Mouse (Mus musculus) intestine, embryonic 16.5 days (tissue): ENCODE measurements around the gene Rarres1. TPM values are rescaled to one million over a fixed set of nuclear protein-coding genes. Genes with fewer than 3 reads are reported as not detected.

Source experiments
- ATAC-seq: fragments of 200-750 bp; cut with Nextera tagmentation; 2 replicates; pipeline ENCODE4 v1.8.0; 2017; ENCODE audit warnings: moderate TSS enrichment, moderate library complexity
- H3K27ac ChIP-seq: fragments of 300-500 bp; sonication (generic); 2 replicates; pipeline ENCODE4 v1.5.1; 2014; ENCODE audit warnings: mild to moderate bottlenecking, low read length
- H3K27me3 ChIP-seq: fragments of 300-500 bp; sonication (generic); replicated peaks from 2 replicates; pipeline ENCODE4 v1.6.1; 2014; ENCODE audit warnings: low read length, control low read depth, mixed read lengths; ENCODE audit not compliant: control insufficient read depth, insufficient read depth
- H3K36me3 ChIP-seq: fragments of 300-500 bp; sonication (generic); 2 replicates; pipeline ENCODE4 v1.6.1; 2014; ENCODE audit warnings: low read length, control low read depth; ENCODE audit not compliant: control insufficient read depth, insufficient read depth
- H3K4me1 ChIP-seq: fragments of 300-500 bp; sonication (generic); 2 replicates; pipeline ENCODE4 v1.6.1; 2014; ENCODE audit warnings: low read length, control low read depth, mixed read lengths; ENCODE audit not compliant: control insufficient read depth, insufficient read depth
- H3K4me2 ChIP-seq: fragments of 300-500 bp; sonication (generic); 2 replicates; pipeline ENCODE4 v1.6.1; 2014; ENCODE audit warnings: low read depth, low read length, control low read depth
- H3K4me3 ChIP-seq: fragments of 300-500 bp; sonication (generic); 2 replicates; pipeline ENCODE4 v1.5.1; 2014; ENCODE audit warnings: mild to moderate bottlenecking, low read length
- H3K9ac ChIP-seq: fragments of 300-500 bp; sonication (generic); 2 replicates; pipeline ENCODE4 v1.6.1; 2014; ENCODE audit warnings: low read depth, low read length
- H3K9me3 ChIP-seq: fragments of 300-500 bp; sonication (generic); 2 replicates; pipeline ENCODE4 v1.6.1; 2016; ENCODE audit warnings: low read length, control low read depth; ENCODE audit not compliant: control insufficient read depth
- WGBS: fragments of 180-500 bp; shearing (Covaris S2); extraction: QIAGEN DNeasy Blood & Tissue Kit; methylation state at CpG from one replicate; pipeline ENCODE4 v1.1.7; 2014; 5-methylcytosine and 5-hydroxymethylcytosine counted together
- polyA plus RNA-seq: library from polyadenylated mRNA; unstranded; fragments of >200 nt; fragmentation: Nextera tagmentation; extraction: Ambion mirVana; gene quantifications from 2 replicates; pipeline ENCODE4 v1.2.1, GENCODE M21; 2015

Rarres1 gene
- polyA plus RNA-seq, 1 experiment from 2014 or later, result 1.3 TPM

DNA sequence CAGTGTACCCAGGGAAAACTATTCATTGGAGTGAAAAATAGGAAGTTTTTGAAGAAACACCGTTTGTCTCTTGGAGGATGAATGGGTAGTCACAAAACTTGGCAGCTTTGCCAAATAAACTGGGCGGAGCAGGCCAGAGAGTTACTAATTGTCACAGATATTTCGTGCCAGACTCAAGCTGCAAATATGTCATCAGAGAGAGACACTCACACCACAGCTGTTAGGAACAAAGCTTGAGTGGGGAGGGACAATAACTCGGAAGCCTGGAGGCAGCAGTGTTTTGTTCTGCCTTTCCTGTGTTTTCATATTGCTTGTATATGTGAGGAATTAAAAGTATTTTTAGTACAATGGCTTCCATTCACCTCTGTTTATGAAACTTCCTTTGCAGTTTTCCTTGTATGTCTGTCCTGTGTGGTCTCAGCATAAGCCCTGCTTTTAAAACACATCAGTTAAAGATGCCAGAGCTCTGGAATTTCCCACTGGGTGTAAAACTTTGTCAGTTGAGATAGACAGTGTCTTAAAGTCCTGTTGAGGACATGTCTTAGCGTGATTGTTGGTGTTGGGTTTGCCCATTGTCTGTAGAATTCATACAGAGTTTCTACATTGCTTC lies 64.6 kb downstream of the Rarres1 start:
- H3K9ac ChIP-seq, result no peak overlapping the region
- 0 out of 2 replicates have a peak, but pooled peaks have one; percentile 28 for ATAC-seq
- H3K4me3 ChIP-seq, result no peak overlapping the region
- H3K36me3 ChIP-seq, result peaks cover 32% of the 10 kb centered on the region
- no peaks in the 10 kb centered on the region for H3K9me3 ChIP-seq
- no peak overlapping the region for H3K4me2 ChIP-seq
- no peaks in the 10 kb centered on the region for H3K4me1 ChIP-seq
- no peaks in the 10 kb centered on the region for H3K27me3 ChIP-seq
- WGBS, result 78% methylated on average over 5 of the region's 5 CpGs
- no peak overlapping the region for H3K27ac ChIP-seq

DNA sequence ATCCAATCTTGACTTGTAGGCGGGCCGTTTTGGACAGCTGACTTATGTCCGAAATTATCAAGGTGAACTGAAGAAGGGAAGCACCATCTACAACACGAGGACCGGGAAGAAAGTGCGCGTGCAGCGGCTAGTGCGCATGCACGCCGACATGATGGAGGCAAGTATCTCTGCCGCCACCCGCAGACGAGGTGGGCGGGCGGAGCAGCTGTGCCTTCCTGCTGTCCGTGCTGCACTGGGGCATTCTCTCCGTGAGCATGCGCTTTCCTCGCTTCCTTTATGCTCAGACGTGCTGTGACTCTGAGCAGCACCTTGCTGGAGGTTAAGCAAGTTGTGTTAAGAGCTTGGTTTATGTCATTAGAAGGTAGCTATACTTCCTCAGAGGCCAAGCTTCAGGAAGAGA lies 65.7 kb downstream of the Rarres1 start:
- no peak overlapping the region for H3K4me3 ChIP-seq
- 89% methylated on average over 21 of the region's 21 CpGs for WGBS
- no peak for ATAC-seq
- no peaks in the 10 kb centered on the region for H3K27me3 ChIP-seq
- H3K36me3 ChIP-seq, result peaks cover 29% of the 10 kb centered on the region
- no peak overlapping the region for H3K4me2 ChIP-seq
- H3K4me1 ChIP-seq, result no peaks in the 10 kb centered on the region
- no peak overlapping the region for H3K9ac ChIP-seq
- H3K9me3 ChIP-seq, result no peaks in the 10 kb centered on the region
- H3K27ac ChIP-seq, result no peak overlapping the region

DNA sequence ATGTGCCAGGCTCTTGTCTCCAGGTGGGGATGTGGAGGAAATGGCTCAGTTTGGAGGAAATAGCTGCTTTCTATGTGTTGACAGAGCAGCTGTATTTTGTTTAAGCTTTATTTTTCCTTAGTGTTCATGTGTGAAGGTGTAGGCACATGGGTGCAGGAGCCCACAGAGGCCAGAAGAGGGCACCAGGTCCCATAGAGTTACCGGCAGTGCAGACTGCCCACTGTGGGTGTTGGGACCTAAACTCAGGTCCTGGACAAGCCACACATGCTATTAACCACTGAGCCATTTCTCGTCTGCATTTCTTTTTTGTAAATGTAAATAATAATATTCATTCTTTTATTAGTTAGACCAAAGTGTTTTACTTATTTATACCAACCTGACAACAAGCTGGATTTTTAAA lies 68.2 kb downstream of the Rarres1 start:
- H3K9ac ChIP-seq, result no peak overlapping the region
- H3K4me3 ChIP-seq, result no peak overlapping the region
- WGBS, result 93% methylated on average over 2 of the region's 2 CpGs
- no peaks in the 10 kb centered on the region for H3K4me1 ChIP-seq
- H3K36me3 ChIP-seq, result peaks cover 23% of the 10 kb centered on the region
- H3K4me2 ChIP-seq, result no peak overlapping the region
- H3K27me3 ChIP-seq, result no peaks in the 10 kb centered on the region
- no peak for ATAC-seq
- no peak overlapping the region for H3K27ac ChIP-seq
- no peaks in the 10 kb centered on the region for H3K9me3 ChIP-seq

GRCm38 (mm10) chr3:67434011-67434410 lies 81.3 kb downstream of the Rarres1 start:
- H3K9ac ChIP-seq, result no peak overlapping the region
- ATAC-seq, result no peak
- H3K9me3 ChIP-seq, result no peaks in the 10 kb centered on the region
- peaks cover 8% of the 10 kb centered on the region for H3K4me1 ChIP-seq
- no peak overlapping the region for H3K4me2 ChIP-seq
- H3K36me3 ChIP-seq, result peaks cover 6% of the 10 kb centered on the region
- 92% methylated on average over 6 of the region's 6 CpGs for WGBS
- no peaks in the 10 kb centered on the region for H3K27me3 ChIP-seq
- H3K4me3 ChIP-seq, result no peak overlapping the region
- H3K27ac ChIP-seq, result no peak overlapping the region

DNA sequence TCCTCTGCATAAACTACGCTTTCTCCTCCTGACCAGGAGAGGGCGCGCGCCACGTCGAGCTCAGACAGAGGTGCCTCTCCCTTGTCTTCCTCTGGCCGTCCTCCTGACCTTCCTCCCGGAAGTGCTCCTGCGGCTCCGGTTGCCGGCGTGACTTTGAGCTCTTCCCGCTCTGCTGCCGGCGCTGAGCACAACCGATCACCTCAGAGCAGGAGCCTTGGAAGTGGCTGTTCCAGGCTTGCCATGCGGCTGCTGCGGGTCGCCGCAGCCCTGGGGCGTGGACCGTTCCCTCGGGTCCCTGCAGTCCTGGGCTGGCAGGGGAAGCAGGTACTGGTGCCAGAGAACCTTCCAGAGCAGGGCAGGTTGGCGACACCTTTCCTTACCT lies 85.3 kb downstream of the Rarres1 start, which contains the start of gene Gfm1:
Gene Gfm1, plus strand, starts transcription at position 98 of the 382 bp plus-strand sequence.
- Histone ChIP-seq H3K4me2 (peak within 1 kb of the TSS; percentile 70), H3K9ac (peak within 1 kb of the TSS; percentile 93), H3K4me3 (peak within 1 kb of the TSS; percentile 94), H3K36me3 (0 out of 2 replicates have a peak, but pooled peaks cover 1% of the 10 kb centered on the region), H3K27ac (peak within 1 kb of the TSS; percentile 24; the same call in 1 of the 2 replicates), H3K9me3 (0 out of 2 replicates have a peak, but pooled peaks cover 2% of the 10 kb centered on the region), H3K27me3 (no peaks in the 10 kb centered on the region), H3K4me1 (peaks cover 8% of the 10 kb centered on the region)
- ATAC-seq, result peak; percentile 97
- under 1% methylated on average over 24 of the region's 24 CpGs for WGBS

DNA sequence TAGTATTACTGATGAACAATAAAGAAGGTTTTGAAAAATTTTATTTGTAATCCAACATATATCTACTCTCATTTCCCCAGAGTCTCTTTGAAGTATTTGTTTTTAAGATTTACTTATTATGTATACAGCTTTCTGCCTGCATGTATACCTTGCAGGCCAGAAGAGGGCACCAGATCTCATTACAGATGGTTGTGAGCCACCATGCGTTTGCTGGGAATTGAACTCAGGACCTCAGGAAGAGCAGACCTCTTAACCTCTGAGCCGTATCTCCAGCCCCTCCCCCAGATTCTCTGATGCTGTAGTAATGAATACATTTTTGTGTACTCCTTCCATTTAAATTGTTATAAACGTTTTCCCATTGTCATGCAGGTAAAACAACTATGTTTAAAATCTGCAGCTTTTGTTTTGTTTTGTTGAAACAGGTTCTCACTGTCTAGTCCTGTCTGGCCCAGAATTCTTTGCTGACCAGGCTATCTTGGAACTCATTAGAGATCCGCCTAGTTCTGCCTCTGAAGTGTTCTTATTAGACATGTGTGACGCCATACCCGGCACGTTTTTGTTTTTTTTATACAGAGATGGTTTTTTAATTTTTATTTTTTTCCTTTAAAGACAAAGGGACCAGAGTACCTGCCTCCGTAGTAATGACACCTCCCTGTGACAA lies 85.9 kb downstream of the Rarres1 start:
- Histone ChIP-seq H3K27ac (no peak overlapping the region), H3K27me3 (no peaks in the 10 kb centered on the region), H3K9ac (no peak overlapping the region), H3K4me1 (peaks cover 8% of the 10 kb centered on the region), H3K4me2 (peak overlapping the region; percentile 43; the same call in 1 of the 2 replicates), H3K9me3 (0 out of 2 replicates have a peak, but pooled peaks cover 2% of the 10 kb centered on the region), H3K36me3 (no peaks in the 10 kb centered on the region), H3K4me3 (peak overlapping the region; percentile 94)
- peak; percentile 75 for ATAC-seq
- WGBS, result 30% methylated on average over 8 of the region's 8 CpGs

Other genes starting within 250 kb of the Rarres1 start
- gene Mlf1, start 141.4 kb downstream of the Rarres1 start, polyA plus RNA-seq, result 5.1 and 6.5 TPM in 2 replicates
- not detected in 2 replicates for gene Gm17402, start 140.4 kb downstream of the Rarres1 start, polyA plus RNA-seq
- gene Gfm1, start 85.4 kb downstream of the Rarres1 start, polyA plus RNA-seq, result 57.4 and 62.0 TPM in 2 replicates
- 97.1 and 102 TPM in 2 replicates for gene Lxn, start 51.6 kb downstream of the Rarres1 start, polyA plus RNA-seq
- 61.2 and 70.0 TPM in 2 replicates for gene Mfsd1, start 67.2 kb upstream of the Rarres1 start, polyA plus RNA-seq